Mouse (Mus musculus) B cell, adult 67 days (primary cell): Measurements from ENCODE around the gene Cox7a2. TPM values are rescaled to one million over a fixed set of nuclear protein-coding genes. Genes with fewer than 3 reads are reported as not detected.

Experiments
- total RNA-seq, 2 experiments: library from RNA; stranded (reverse); gene quantifications; 4 replicates each; pipeline ENCODE4 v1.2.4; 2023

The Cox7a2 gene
- total RNA-seq, result 100 to 1,000 TPM in 1 of 2 experiments, 10 to 100 TPM in 1; 89.4 to 107 TPM

DNA sequence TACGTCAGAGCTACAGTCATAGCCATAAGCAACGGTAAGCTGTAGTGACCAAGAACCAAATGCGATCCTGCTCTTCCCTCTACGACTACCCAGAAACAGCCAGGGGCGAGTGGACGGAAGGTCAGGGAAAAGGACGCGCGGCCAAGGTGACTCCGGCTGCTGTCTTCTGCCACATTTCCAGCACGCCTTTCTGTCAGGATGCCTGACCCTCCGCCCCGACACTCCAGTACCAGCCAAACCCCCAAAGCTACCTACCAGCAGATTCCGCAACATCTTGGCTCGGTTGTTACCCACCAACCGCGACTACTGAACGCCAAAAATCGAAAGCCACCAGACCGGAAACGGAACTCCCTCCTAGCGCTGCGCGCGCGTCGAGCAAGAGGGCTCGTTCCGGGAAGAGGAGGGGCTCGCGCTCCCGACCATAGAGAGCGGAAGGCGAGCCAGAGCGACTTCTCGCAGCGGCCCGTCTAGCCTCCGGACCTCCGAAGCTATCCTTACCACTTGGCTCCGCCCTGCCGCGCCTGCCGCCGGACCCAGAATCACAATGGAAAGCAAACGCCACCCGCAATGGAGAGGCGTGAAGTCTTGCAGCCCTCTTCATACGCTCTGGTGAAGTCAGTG, at the start of gene Cox7a2:
Cox7a2 (minus strand) TSS at position 494 of the 621 bp plus-strand sequence.

GRCm38 (mm10) chr9:79792841-79793835, 33.5 kb upstream of the Cox7a2 start, which contains the start of gene Tmem30a:
Tmem30a (minus strand) TSS chr9:79793507.

GRCm38 (mm10) chr9:79718481-79719370, 41.0 kb downstream of the Cox7a2 start, which contains the start of gene Col12a1:
Col12a1 (minus strand) TSS chr9:79718831.

Other genes starting within 250 kb of the Cox7a2 start
- gene Col12a1, start 41.0 kb downstream of the Cox7a2 start, total RNA-seq, result not detected
- gene Tmem30a, start 33.6 kb upstream of the Cox7a2 start, total RNA-seq, result 10 to 100 TPM; 78.9 to 82.9 TPM